Mouse (Mus musculus) CH12.LX (cell line): ENCODE measurements around the gene Ifit1bl2.

Experiments
- NRF1 ChIP-seq: IDR thresholded peaks from 2 replicates; pipeline ENCODE4 v1.6.1; 2014; ENCODE audit warnings: low read depth, mild to moderate bottlenecking, inconsistent platforms, low read length, improper control_type of control experiment, moderate library complexity
- ZMIZ1 ChIP-seq: IDR thresholded peaks from 2 replicates; pipeline ENCODE4 v1.6.1; 2012; ENCODE audit warnings: low read depth, mild to moderate bottlenecking, inconsistent platforms, low read length, improper control_type of control experiment

- TF ChIP-seq ZMIZ1: no peak
- TF ChIP-seq NRF1: no peak
Measured at GRCm38 (mm10) chr19:34605472-34605871, 35.1 kb downstream of the Ifit1bl2 start.
